Mouse (Mus musculus): Measurements from ENCODE around the gene Matk. TPM values are rescaled to one million over a fixed set of nuclear protein-coding genes. Genes with fewer than 3 reads are reported as not detected.

The Matk gene
- total and polyA plus RNA-seq, 3 experiments: 0.05 TPM; not detected in 2

DNA sequence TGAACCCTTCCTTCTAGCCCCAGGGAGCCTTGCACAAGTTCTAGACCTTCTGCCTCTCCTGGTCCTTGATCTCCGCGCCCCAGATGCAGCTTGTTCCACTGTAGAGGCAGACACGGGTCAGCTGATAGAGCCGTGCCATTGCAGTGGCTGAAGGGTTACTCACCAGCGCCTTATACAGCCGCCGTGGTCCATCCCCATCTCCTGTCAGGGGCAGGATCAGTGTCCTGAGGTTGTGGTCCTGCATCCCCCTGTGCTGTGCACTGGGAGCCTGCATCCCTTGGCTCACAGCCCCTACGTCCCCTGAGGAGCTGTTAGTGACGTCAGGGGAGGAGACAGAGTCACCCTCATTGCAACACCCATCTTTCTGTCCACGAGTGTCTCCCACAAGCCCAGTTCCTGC, 50.5 kb downstream of the Matk start:
- Histone ChIP-seq H3K4me3 (ENCODE audit: low read depth, low read length) (peak overlapping the region; percentile 69; the same call in 1 of the 2 replicates), H3K27me3 (ENCODE audit: insufficient read depth, low read length) (no peaks in the 10 kb centered on the region), H3K36me3 (replicated peaks) (peaks cover 96% of the 10 kb centered on the region), H3K9me3 (replicated peaks) (no peaks in the 10 kb centered on the region), H3K4me1 (ENCODE audit: insufficient read depth, low read depth, low read length) (peaks cover 90% of the 10 kb centered on the region)
- TF ChIP-seq TAL1 (conservative IDR thresholded peaks at IDR 0.05; ENCODE audit: low read depth, low read length) (no peak), POLR2AphosphoS5 (IDR thresholded peaks at IDR 0.05; ENCODE audit: insufficient replicate concordance, low read depth, low read length) (no peak)
- DNase-seq (ENCODE audit: low spot score) (no peak), ATAC-seq (ENCODE audit: extremely low read depth, insufficient number of reproducible peaks, low FRiP score, poor library complexity, severe bottlenecking) (0 out of 2 replicates have a peak, but pooled peaks have one; percentile 6)

DNA sequence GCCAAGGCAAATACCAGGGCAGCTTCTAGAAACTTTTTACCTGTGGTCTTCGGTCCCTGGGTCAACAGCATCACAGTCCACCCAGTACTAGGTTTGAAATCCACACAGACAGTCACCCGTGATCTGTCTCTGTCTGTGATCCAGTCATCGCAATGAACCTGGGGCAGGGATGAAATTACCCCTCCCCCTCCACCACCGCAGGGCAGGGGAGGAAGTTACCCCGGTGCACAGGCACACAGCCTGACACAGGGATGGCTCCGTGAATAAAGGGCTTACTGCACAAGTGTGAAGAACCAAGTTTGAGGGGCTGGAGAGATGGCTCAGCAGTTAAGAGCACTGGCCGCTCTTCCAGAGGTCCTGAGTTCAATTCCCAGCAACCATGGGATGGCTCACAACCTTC, 51.0 kb downstream of the Matk start:
- TF ChIP-seq TAL1 (conservative IDR thresholded peaks at IDR 0.05; ENCODE audit: low read depth, low read length) (no peak), GATA1 (IDR thresholded peaks at IDR 0.05; ENCODE audit: borderline replicate concordance, low read length) (no peak), GATA2 (IDR thresholded peaks at IDR 0.05; ENCODE audit: borderline replicate concordance, low read depth, low read length) (no peak), CTCF (IDR thresholded peaks at IDR 0.05; ENCODE audit: low read depth, low read length) (no peak), POLR2AphosphoS5 (IDR thresholded peaks at IDR 0.05; ENCODE audit: insufficient replicate concordance, low read depth, low read length) (no peak)
- ATAC-seq (ENCODE audit: extremely low read depth, insufficient number of reproducible peaks, low FRiP score, poor library complexity, severe bottlenecking) (peak; percentile 36; the same call in 1 of the 2 replicates), DNase-seq (ENCODE audit: low spot score) (peak; percentile 71)
- Histone ChIP-seq H3K4me1 (ENCODE audit: insufficient read depth, low read depth, low read length) (peaks cover 85% of the 10 kb centered on the region), H3K4me3 (ENCODE audit: low read depth, low read length) (peak overlapping the region; percentile 69; the same call in 1 of the 2 replicates), H3K36me3 (replicated peaks) (peaks cover 96% of the 10 kb centered on the region), H3K9me3 (replicated peaks) (no peaks in the 10 kb centered on the region), H3K27me3 (ENCODE audit: insufficient read depth, low read length) (no peaks in the 10 kb centered on the region)

DNA sequence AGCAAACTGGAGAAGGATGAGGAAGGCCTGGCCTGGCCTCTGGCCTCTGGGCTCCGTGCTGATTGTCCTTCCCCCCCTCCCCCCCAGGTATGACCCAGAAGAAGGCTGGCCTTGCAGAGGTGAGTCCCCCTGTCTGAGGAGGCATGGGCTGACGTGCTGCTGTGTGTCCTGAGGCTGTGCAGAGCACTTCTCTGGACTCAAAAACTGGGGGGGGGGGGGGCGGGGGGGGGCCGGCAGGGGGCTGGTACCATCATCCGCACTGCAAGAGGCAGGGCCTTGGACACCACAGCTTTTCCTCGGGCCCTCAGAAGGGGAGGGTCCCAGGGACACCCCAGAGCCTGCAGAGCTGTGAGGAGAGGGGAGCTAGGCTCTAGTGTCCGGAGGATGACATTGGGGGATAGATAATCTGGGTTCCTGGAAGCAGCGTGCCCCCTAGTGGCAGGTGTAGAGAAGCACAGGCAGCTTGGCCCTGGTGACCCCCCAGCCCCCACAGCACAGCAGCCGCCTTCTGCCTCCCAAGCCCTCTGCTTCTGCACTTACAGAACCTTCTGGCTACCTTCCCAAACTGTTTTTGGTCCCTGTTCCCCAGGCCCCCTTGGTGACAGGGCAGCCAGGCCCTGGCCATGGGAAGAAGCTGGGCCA, 52.0 kb downstream of the Matk start:
- H3K27me3 ChIP-seq (ENCODE audit: insufficient read depth, low read length): no peaks in the 10 kb centered on the region
- H3K9me3 ChIP-seq (replicated peaks): no peaks in the 10 kb centered on the region
- H3K36me3 ChIP-seq (replicated peaks): peaks cover 96% of the 10 kb centered on the region
- H3K4me3 ChIP-seq (ENCODE audit: low read depth, low read length): peak overlapping the region; percentile 39; the same call in 1 of the 2 replicates
- peaks cover 80% of the 10 kb centered on the region for H3K4me1 ChIP-seq (ENCODE audit: insufficient read depth, low read depth, low read length)
- ATAC-seq (ENCODE audit: extremely low read depth, insufficient number of reproducible peaks, low FRiP score, poor library complexity, severe bottlenecking) (no peak), DNase-seq (ENCODE audit: low spot score) (peak; percentile 83)
- TF ChIP-seq POLR2AphosphoS5 (IDR thresholded peaks at IDR 0.05; ENCODE audit: insufficient replicate concordance, low read depth, low read length): no peak
- no peak for TF ChIP-seq GATA1 (IDR thresholded peaks at IDR 0.05; ENCODE audit: borderline replicate concordance, low read length)
- TF ChIP-seq CTCF (IDR thresholded peaks at IDR 0.05; ENCODE audit: low read depth, low read length): peak; percentile 94

DNA sequence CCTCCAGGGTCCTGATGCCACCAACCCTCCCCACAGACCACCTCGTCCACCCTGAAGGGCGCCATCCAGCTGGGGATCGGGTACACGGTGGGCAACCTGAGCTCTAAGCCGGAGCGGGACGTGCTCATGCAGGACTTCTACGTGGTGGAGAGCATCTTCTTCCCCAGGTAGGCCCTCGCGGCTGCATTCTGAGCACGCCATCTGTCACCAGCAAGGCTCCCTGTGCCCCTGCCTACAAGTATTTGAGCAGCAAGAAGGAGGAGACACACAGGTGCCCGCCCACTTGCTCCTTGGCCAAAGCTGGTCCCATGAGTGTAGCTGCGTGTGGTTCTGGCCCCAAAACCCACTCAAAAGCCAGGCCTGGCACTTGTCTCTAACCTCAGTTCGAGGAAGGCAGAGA, 52.9 kb downstream of the Matk start:
- no peaks in the 10 kb centered on the region for H3K9me3 ChIP-seq (replicated peaks)
- DNase-seq (ENCODE audit: low spot score) (no peak), ATAC-seq (ENCODE audit: extremely low read depth, insufficient number of reproducible peaks, low FRiP score, poor library complexity, severe bottlenecking) (no peak)
- TF ChIP-seq GATA1 (IDR thresholded peaks at IDR 0.05; ENCODE audit: borderline replicate concordance, low read length) (no peak), GATA2 (IDR thresholded peaks at IDR 0.05; ENCODE audit: borderline replicate concordance, low read depth, low read length) (no peak), CTCF (IDR thresholded peaks at IDR 0.05; ENCODE audit: low read depth, low read length) (no peak), TAL1 (conservative IDR thresholded peaks at IDR 0.05; ENCODE audit: low read depth, low read length) (no peak), POLR2AphosphoS5 (IDR thresholded peaks at IDR 0.05; ENCODE audit: insufficient replicate concordance, low read depth, low read length) (no peak)
- peaks cover 73% of the 10 kb centered on the region for H3K4me1 ChIP-seq (ENCODE audit: insufficient read depth, low read depth, low read length)
- H3K36me3 ChIP-seq (replicated peaks): peaks cover 96% of the 10 kb centered on the region
- H3K4me3 ChIP-seq (ENCODE audit: low read depth, low read length): no peak overlapping the region
- no peaks in the 10 kb centered on the region for H3K27me3 ChIP-seq (ENCODE audit: insufficient read depth, low read length)

DNA sequence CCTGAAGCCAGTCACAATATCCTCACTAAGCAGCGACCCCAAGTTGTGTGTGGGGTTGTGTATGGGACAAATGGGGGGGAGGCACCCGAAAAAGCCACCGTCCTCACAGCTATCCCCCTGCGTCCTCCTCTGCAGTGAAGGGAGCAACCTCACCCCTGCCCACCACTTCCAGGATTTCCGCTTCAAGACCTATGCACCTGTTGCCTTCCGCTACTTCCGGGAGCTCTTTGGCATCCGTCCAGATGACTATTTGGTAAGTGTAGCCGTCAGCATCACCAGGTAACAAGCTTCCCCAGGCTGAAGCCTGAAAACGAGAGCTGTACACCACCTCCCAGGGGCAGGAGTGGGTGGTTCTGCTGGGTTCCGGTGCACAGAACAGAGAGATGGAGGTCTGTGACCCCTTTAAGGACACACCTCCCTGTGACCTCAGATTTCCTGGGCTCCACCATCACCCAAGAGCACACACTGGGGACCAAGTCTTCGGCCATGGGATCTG, 53.5 kb downstream of the Matk start:
- DNase-seq (ENCODE audit: low spot score) (no peak), ATAC-seq (ENCODE audit: extremely low read depth, insufficient number of reproducible peaks, low FRiP score, poor library complexity, severe bottlenecking) (no peak)
- H3K9me3 ChIP-seq (replicated peaks): no peaks in the 10 kb centered on the region
- no peak for TF ChIP-seq GATA1 (IDR thresholded peaks at IDR 0.05; ENCODE audit: borderline replicate concordance, low read length)
- no peak for TF ChIP-seq GATA2 (IDR thresholded peaks at IDR 0.05; ENCODE audit: borderline replicate concordance, low read depth, low read length)
- no peak for TF ChIP-seq TAL1 (conservative IDR thresholded peaks at IDR 0.05; ENCODE audit: low read depth, low read length)
- no peak for TF ChIP-seq POLR2AphosphoS5 (IDR thresholded peaks at IDR 0.05; ENCODE audit: insufficient replicate concordance, low read depth, low read length)
- TF ChIP-seq CTCF (IDR thresholded peaks at IDR 0.05; ENCODE audit: low read depth, low read length): no peak
- no peak overlapping the region for H3K4me3 ChIP-seq (ENCODE audit: low read depth, low read length)
- no peaks in the 10 kb centered on the region for H3K27me3 ChIP-seq (ENCODE audit: insufficient read depth, low read length)
- H3K36me3 ChIP-seq (replicated peaks): peaks cover 96% of the 10 kb centered on the region
- peaks cover 73% of the 10 kb centered on the region for H3K4me1 ChIP-seq (ENCODE audit: insufficient read depth, low read depth, low read length)

DNA sequence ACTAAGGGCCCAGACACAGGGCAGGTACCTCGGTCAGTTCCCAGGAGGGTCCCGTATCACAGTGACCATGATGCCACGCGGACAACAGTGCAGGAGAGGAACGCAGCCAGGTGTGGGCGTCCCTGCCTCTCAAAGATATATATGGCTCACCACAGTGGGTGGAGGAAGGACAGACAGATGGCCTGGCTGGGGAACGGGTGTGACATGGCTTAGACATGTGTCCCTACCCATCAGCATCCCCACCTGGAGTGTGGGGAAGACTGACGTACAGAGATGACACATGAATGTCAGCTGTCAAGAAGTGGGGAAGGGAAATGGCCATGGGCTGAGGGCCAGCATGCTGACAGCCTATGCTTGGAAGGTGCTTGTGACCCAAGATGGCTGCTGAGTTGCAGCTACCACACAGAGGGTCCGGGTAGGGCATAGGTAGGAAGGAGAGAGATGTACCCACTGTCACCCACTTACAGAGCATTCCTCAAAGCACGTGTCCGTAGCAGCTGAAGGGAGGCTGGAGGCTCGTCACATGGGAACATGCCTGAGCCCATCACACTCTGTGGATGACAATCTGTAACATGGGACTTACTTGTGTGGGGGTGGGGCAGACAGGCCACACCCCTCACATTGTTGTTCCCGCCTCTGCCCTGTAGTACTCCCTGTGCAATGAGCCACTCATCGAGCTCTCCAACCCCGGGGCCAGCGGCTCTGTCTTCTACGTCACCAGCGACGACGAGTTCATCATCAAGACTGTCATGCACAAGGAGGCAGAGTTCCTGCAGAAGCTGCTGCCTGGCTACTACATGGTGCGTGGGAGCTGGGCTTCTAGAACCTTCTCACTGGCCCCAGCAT, 54.3 kb downstream of the Matk start:
- H3K4me1 ChIP-seq (ENCODE audit: insufficient read depth, low read depth, low read length): peaks cover 68% of the 10 kb centered on the region
- no peak for ATAC-seq (ENCODE audit: extremely low read depth, insufficient number of reproducible peaks, low FRiP score, poor library complexity, severe bottlenecking)
- TF ChIP-seq GATA2 (IDR thresholded peaks at IDR 0.05; ENCODE audit: borderline replicate concordance, low read depth, low read length) (no peak), POLR2AphosphoS5 (IDR thresholded peaks at IDR 0.05; ENCODE audit: insufficient replicate concordance, low read depth, low read length) (no peak), GATA1 (IDR thresholded peaks at IDR 0.05; ENCODE audit: borderline replicate concordance, low read length) (no peak), TAL1 (conservative IDR thresholded peaks at IDR 0.05; ENCODE audit: low read depth, low read length) (no peak), CTCF (IDR thresholded peaks at IDR 0.05; ENCODE audit: low read depth, low read length) (no peak)

More for the DNA sequence above, 54.3 kb downstream of the Matk start:
- no peaks in the 10 kb centered on the region for H3K9me3 ChIP-seq (replicated peaks)
- no peak for DNase-seq (ENCODE audit: low spot score)
- no peak overlapping the region for H3K4me3 ChIP-seq (ENCODE audit: low read depth, low read length)
- H3K27me3 ChIP-seq (ENCODE audit: insufficient read depth, low read length): no peaks in the 10 kb centered on the region
- peaks cover 96% of the 10 kb centered on the region for H3K36me3 ChIP-seq (replicated peaks)
